Mouse (Mus musculus): ENCODE results near the gene Dnaic1.
"Not testable (repeated sequence)": the region's sequence is repeated elsewhere in the genome, so short reads cannot be mapped to it uniquely, and the experiment has no call there.

The Dnaic1 gene

GRCm38 (mm10) chr4:41665009-41665675 is 95.6 kb downstream of the Dnaic1 start:
- no peak for DNase-seq (ENCODE audit: low spot score)

GRCm38 (mm10) chr4:41666646-41667045 is 97.1 kb downstream of the Dnaic1 start:
- DNase-seq (ENCODE audit: low spot score): no peak

- DNase-seq (ENCODE audit: low spot score): no peak
Observed at GRCm38 (mm10) chr4:41670836-41671235, 101.3 kb downstream of the Dnaic1 start.

- DNase-seq (ENCODE audit: low spot score): no peak
Observed at GRCm38 (mm10) chr4:41671500-41671899, 101.9 kb downstream of the Dnaic1 start.

GRCm38 (mm10) chr4:41671963-41672480 is 102.4 kb downstream of the Dnaic1 start:
- DNase-seq (ENCODE audit: low spot score): no peak

- DNase-seq (ENCODE audit: low spot score): no peak
Observed at GRCm38 (mm10) chr4:41672522-41672963, 103.0 kb downstream of the Dnaic1 start.

GRCm38 (mm10) chr4:41673186-41673585 is 103.6 kb downstream of the Dnaic1 start:
- no peak for DNase-seq (ENCODE audit: low spot score)

GRCm38 (mm10) chr4:41676248-41677005 is 106.9 kb downstream of the Dnaic1 start:
- DNase-seq (ENCODE audit: low spot score): no peak

GRCm38 (mm10) chr4:41677006-41677629 is 107.5 kb downstream of the Dnaic1 start:
- DNase-seq (ENCODE audit: low spot score): no peak

GRCm38 (mm10) chr4:41678863-41679262 is 109.3 kb downstream of the Dnaic1 start:
- DNase-seq (ENCODE audit: low spot score): no peak

- no peak for DNase-seq (ENCODE audit: low spot score)
Observed at GRCm38 (mm10) chr4:41679291-41679690, 109.7 kb downstream of the Dnaic1 start.

- DNase-seq (ENCODE audit: low spot score): no peak
Observed at GRCm38 (mm10) chr4:41681176-41681575, 111.6 kb downstream of the Dnaic1 start.

- no peak for DNase-seq (ENCODE audit: low spot score)
Observed at GRCm38 (mm10) chr4:41681947-41682346, 112.4 kb downstream of the Dnaic1 start.

GRCm38 (mm10) chr4:41682789-41683188 is 113.2 kb downstream of the Dnaic1 start:
- no peak for DNase-seq (ENCODE audit: low spot score)

- not testable (repeated sequence) for DNase-seq (ENCODE audit: low spot score)
Observed at GRCm38 (mm10) chr4:41683303-41683702, 113.7 kb downstream of the Dnaic1 start.

GRCm38 (mm10) chr4:41684131-41684930 is 114.8 kb downstream of the Dnaic1 start:
- not testable (repeated sequence) for DNase-seq (ENCODE audit: low spot score)

GRCm38 (mm10) chr4:41684931-41685453 is 115.4 kb downstream of the Dnaic1 start:
- DNase-seq (ENCODE audit: low spot score): not testable (repeated sequence)

- not testable (repeated sequence) for DNase-seq (ENCODE audit: low spot score)
Observed at GRCm38 (mm10) chr4:41685882-41686492, 116.4 kb downstream of the Dnaic1 start.

Data from ovary, postnatal 14 days (tissue).